Mouse (Mus musculus): ENCODE measurements around the gene Nlrc5. TPM values are rescaled to one million over a fixed set of nuclear protein-coding genes. Genes with fewer than 3 reads are reported as not detected.

The Nlrc5 gene
- polyA plus RNA-seq, 1 experiment from 2014 or later, result 0.45 TPM

DNA sequence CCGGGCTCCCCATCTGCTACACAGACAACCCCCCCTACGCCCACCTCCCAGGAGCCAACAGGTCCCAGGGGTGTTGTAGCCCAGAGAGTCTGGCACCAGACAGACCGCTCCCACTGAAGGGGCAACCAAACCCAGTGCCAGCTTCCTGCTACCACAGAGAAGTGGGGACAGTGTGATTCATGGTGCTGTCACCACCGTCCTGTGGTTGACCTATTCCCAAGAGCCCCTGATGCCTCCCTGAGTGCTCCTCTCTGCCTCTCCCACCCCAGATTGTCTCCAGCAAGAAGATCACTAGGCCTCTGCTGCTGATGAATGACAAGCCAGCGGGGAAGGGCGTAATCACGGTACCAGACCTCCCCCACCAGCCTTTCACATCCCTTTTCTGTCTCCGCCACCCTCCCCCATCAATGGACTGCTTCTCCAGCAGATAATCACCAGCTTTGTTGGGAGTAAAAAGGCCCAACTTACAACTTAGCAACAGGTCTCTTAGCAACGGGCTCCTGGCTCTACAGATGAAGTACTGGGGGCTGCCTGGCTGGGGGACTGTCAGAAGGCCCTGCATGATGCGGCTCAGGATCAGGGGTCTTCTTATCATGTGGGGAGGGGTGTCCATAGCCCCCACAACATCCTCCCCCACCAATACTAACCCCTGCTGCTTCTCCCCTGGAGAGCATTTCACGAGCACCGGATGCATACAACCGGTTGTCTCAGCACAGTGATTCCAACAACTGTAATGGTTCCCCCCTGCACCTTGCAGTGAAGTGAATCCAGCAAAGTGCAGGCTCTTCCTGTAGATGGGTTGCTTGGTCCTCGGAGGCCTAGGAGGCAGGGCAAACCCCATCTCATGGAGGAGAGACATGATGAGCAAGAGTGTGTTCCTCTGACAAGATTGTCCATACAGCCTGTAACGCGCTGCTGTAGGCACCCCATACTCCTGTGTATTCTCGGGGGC lies 117.6 kb downstream of the Nlrc5 start:
- H3K4me3 ChIP-seq (ENCODE audit: low read length), result no peak overlapping the region
- H3K9me3 ChIP-seq (ENCODE audit: control insufficient read depth, low read length), result no peaks in the 10 kb centered on the region
- ATAC-seq (ENCODE audit: low read depth), result no peak
- WGBS, result 58% methylated on average over 17 of the region's 17 CpGs
- no peak overlapping the region for H3K27ac ChIP-seq (ENCODE audit: low read length)
- H3K27me3 ChIP-seq (ENCODE audit: control insufficient read depth, insufficient read depth, low read depth, low read length), result no peaks in the 10 kb centered on the region
- H3K36me3 ChIP-seq (ENCODE audit: control insufficient read depth, insufficient read depth, low read length), result no peaks in the 10 kb centered on the region
- H3K4me2 ChIP-seq (ENCODE audit: low read depth, low read length), result no peak overlapping the region
- H3K9ac ChIP-seq (ENCODE audit: low read length), result no peak overlapping the region
- no peaks in the 10 kb centered on the region for H3K4me1 ChIP-seq (replicated peaks; ENCODE audit: control insufficient read depth, insufficient read depth, low read length)

DNA sequence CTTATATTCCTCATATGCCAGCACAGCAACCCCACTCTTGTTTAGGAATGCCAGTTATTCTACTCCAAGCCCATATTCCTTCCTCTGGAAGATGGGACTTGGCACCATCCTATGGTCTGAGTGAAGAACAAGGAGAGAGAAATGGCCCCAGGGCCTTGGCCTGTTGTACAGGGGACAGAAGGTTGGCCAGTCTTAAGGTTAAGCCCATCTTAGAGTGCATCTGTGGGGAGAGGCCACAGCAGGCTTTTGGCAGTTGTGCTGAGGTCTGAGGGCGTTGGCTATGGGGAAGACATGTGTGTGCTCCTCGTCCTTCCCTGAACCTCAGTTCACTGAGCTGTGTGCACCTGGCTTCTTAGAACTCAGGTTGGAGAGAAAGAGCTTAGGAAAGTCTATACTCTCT lies 118.5 kb downstream of the Nlrc5 start:
- Histone ChIP-seq H3K9me3 (ENCODE audit: control insufficient read depth, low read length) (no peaks in the 10 kb centered on the region), H3K27ac (ENCODE audit: low read length) (no peak overlapping the region), H3K4me1 (replicated peaks; ENCODE audit: control insufficient read depth, insufficient read depth, low read length) (no peaks in the 10 kb centered on the region), H3K9ac (ENCODE audit: low read length) (no peak overlapping the region), H3K4me3 (ENCODE audit: low read length) (no peak overlapping the region), H3K4me2 (ENCODE audit: low read depth, low read length) (no peak overlapping the region), H3K36me3 (ENCODE audit: control insufficient read depth, insufficient read depth, low read length) (no peaks in the 10 kb centered on the region), H3K27me3 (ENCODE audit: control insufficient read depth, insufficient read depth, low read depth, low read length) (no peaks in the 10 kb centered on the region)
- 83% methylated on average over 2 of the region's 2 CpGs for WGBS
- ATAC-seq (ENCODE audit: low read depth), result no peak

DNA sequence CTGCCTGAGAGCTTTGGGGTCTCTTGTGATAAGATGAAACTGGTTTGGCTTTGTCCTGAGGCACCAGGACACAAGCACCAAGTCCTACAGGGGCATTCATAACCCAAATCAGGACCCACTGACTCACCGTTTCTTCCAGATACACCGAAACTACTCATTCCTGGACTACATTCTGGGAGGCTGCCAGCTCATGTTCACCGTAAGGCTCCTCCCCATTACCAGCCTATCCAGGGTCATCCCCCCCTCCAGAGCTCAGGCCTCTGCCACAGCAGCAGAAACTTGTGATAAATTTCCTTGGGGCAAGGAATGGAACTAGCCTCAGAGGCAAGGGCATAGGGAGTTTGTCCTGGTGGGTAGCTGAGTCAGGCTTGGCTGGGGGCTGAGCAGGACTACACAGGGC lies 123.1 kb downstream of the Nlrc5 start:
- H3K4me3 ChIP-seq (ENCODE audit: low read length), result no peak overlapping the region
- ATAC-seq (ENCODE audit: low read depth), result no peak
- H3K9me3 ChIP-seq (ENCODE audit: control insufficient read depth, low read length), result no peaks in the 10 kb centered on the region
- H3K27ac ChIP-seq (ENCODE audit: low read length), result no peak overlapping the region
- 53% methylated on average over 3 of the region's 3 CpGs for whole genome bisulfite sequencing
- no peak overlapping the region for H3K4me2 ChIP-seq (ENCODE audit: low read depth, low read length)
- no peaks in the 10 kb centered on the region for H3K27me3 ChIP-seq (ENCODE audit: control insufficient read depth, insufficient read depth, low read depth, low read length)
- H3K4me1 ChIP-seq (replicated peaks; ENCODE audit: control insufficient read depth, insufficient read depth, low read length), result no peaks in the 10 kb centered on the region
- no peaks in the 10 kb centered on the region for H3K36me3 ChIP-seq (ENCODE audit: control insufficient read depth, insufficient read depth, low read length)
- H3K9ac ChIP-seq (ENCODE audit: low read length), result no peak overlapping the region

DNA sequence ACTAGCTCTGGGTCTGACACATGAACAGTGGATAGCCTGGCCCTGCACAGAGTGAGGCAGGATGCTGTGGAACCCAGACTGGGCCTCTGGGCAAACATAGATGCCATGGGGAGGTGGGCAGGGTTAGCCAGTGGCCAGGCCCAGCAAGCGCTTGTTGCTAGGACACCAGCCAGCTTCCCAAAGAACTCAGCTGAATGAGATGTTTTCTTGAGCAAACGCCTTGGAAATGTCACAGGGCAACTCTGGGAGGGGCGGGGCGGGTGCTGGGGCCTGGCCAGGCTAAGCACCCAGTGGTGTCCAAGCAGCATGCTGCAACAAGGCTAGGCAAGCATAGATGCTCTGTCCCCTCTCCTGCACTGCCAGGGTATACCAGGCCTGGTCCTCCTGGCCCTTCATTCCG lies 127.1 kb downstream of the Nlrc5 start:
- H3K4me1 ChIP-seq (replicated peaks; ENCODE audit: control insufficient read depth, insufficient read depth, low read length), result no peaks in the 10 kb centered on the region
- H3K36me3 ChIP-seq (ENCODE audit: control insufficient read depth, insufficient read depth, low read length), result no peaks in the 10 kb centered on the region
- no peaks in the 10 kb centered on the region for H3K9me3 ChIP-seq (ENCODE audit: control insufficient read depth, low read length)
- no peak; the same call in 1 of the 2 replicates for ATAC-seq (ENCODE audit: low read depth)
- 48% methylated on average over 5 of the region's 5 CpGs for WGBS
- no peaks in the 10 kb centered on the region for H3K27me3 ChIP-seq (ENCODE audit: control insufficient read depth, insufficient read depth, low read depth, low read length)
- no peak overlapping the region for H3K4me2 ChIP-seq (ENCODE audit: low read depth, low read length)
- H3K27ac ChIP-seq (ENCODE audit: low read length), result no peak overlapping the region
- H3K4me3 ChIP-seq (ENCODE audit: low read length), result no peak overlapping the region
- H3K9ac ChIP-seq (ENCODE audit: low read length), result no peak overlapping the region

DNA sequence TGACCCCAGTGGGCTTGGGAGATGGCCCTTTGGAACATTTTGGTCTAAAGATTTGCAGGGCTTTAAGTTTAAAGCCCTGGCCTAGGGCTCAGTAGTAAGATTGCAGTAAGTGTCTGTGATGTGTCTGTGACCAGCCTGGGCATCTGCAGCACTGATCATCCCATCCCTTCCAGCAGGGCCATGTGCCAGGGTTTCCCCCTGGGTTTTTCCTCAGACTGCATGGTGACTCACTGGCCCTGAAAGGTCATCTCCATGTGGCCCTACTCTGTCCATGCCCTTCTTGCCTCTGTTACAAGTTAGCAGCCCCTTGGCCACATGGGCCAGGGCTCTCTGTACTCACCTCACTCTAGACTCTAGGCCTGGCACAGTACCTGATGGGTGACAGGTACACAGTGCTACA lies 130.3 kb downstream of the Nlrc5 start:
- Histone ChIP-seq H3K27ac (ENCODE audit: low read length) (no peak overlapping the region), H3K4me1 (replicated peaks; ENCODE audit: control insufficient read depth, insufficient read depth, low read length) (no peaks in the 10 kb centered on the region), H3K36me3 (ENCODE audit: control insufficient read depth, insufficient read depth, low read length) (no peaks in the 10 kb centered on the region), H3K4me3 (ENCODE audit: low read length) (no peak overlapping the region), H3K4me2 (ENCODE audit: low read depth, low read length) (no peak overlapping the region), H3K27me3 (ENCODE audit: control insufficient read depth, insufficient read depth, low read depth, low read length) (no peaks in the 10 kb centered on the region), H3K9ac (ENCODE audit: low read length) (no peak overlapping the region), H3K9me3 (ENCODE audit: control insufficient read depth, low read length) (no peaks in the 10 kb centered on the region)
- ATAC-seq (ENCODE audit: low read depth), result no peak

DNA sequence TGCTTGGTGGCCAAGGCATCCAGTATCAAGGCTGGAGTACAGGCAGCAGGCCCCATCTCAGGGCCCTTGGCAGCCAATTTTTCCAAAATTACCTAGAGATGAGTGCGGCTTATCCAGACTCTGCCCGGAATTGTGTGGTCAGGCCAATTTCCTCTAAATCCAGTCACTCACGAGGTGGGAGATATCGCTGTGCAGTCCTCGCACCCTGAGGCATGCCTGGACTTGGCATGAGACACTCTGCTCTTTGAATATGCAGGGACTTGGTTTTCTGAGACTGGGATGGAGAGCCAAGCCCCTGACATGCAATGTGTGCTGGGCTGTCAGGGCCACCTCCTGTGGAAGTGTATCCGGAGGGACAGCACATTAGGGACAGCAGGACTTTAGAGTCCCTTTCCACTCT lies 131.9 kb downstream of the Nlrc5 start:
- no peak for ATAC-seq (ENCODE audit: low read depth)
- H3K4me2 ChIP-seq (ENCODE audit: low read depth, low read length), result no peak overlapping the region

DNA sequence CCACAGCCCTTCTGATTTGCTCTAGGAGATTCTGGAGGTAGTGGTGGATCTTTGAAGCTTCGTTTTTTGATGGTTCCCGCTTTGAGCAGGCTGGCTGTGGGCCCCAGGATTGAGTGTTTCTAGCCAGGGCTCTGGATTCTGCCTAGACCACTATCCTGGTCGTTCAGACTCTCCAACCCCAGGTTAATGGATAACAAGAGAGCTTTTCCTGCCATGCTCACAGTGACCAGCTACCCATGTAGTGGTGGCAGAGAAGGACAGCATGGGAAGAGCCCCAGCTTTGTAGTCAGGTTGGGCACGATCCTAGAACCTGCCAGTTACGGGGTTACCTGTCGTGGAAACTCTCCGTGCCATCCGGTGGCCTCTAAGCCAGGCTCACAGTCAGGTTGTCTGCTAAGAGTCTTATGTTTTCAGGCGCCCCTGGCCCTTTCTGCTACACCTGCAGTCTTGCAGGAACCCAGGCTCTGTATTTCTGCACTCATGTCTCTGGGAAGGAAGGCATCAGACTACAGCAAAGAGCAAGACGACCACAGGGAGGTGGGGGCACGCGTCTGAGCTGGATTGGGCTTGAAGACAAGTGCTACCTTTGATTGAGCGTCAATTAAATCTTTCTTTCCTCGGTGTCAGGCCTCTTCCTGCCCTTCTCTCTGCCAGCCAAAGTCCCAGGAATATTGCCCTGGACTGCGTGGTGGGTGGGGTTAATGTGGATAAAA lies 132.4 kb downstream of the Nlrc5 start:
- Histone ChIP-seq H3K9ac (ENCODE audit: low read length) (no peak overlapping the region), H3K4me3 (ENCODE audit: low read length) (no peak overlapping the region), H3K4me1 (replicated peaks; ENCODE audit: control insufficient read depth, insufficient read depth, low read length) (no peaks in the 10 kb centered on the region), H3K9me3 (ENCODE audit: control insufficient read depth, low read length) (no peaks in the 10 kb centered on the region), H3K27ac (ENCODE audit: low read length) (no peak overlapping the region), H3K4me2 (ENCODE audit: low read depth, low read length) (no peak overlapping the region), H3K36me3 (ENCODE audit: control insufficient read depth, insufficient read depth, low read length) (no peaks in the 10 kb centered on the region), H3K27me3 (ENCODE audit: control insufficient read depth, insufficient read depth, low read depth, low read length) (no peaks in the 10 kb centered on the region)
- ATAC-seq (ENCODE audit: low read depth), result no peak
- 47% methylated on average over 15 of the region's 15 CpGs for WGBS

More for the DNA sequence above, 131.9 kb downstream of the Nlrc5 start:
- Histone ChIP-seq H3K4me1 (replicated peaks; ENCODE audit: control insufficient read depth, insufficient read depth, low read length) (no peaks in the 10 kb centered on the region), H3K27me3 (ENCODE audit: control insufficient read depth, insufficient read depth, low read depth, low read length) (no peaks in the 10 kb centered on the region), H3K9ac (ENCODE audit: low read length) (no peak overlapping the region), H3K36me3 (ENCODE audit: control insufficient read depth, insufficient read depth, low read length) (no peaks in the 10 kb centered on the region), H3K9me3 (ENCODE audit: control insufficient read depth, low read length) (no peaks in the 10 kb centered on the region), H3K27ac (ENCODE audit: low read length) (no peak overlapping the region), H3K4me3 (ENCODE audit: low read length) (no peak overlapping the region)
- 66% methylated on average over 6 of the region's 6 CpGs for whole genome bisulfite sequencing

DNA sequence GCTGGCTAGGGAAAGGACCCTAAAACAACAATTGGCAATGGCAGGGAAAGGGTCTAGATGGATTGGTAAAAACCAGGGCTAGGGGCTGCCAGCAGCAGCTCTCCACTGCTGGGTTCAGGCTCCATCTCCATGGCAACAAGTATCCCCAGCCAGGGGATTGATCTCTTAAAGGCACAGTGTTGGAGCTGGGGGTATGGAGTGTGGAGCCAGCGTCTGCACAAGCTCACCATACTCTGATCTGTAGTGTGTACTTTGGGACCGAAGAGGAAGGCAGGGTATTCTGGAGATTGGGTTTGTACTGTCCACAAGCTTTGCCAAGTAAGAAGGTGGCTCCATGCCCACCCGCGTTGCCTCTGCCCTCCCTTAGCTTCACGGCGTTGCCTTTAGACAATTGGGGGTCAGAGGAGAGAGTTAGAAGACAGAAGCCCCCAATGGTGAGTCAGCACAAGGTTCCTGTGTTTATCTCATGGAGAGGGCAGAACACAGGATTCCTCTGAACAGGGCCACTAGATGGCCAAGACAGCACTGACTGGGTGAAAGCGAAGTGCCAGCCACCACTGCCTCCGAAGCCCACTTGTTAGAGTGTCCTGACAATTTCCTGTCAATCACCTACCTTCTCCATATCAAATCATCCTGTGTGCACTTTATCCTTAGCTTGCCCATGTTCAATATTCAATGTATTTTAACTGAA lies 133.1 kb downstream of the Nlrc5 start:
- H3K27me3 ChIP-seq (ENCODE audit: control insufficient read depth, insufficient read depth, low read depth, low read length), result no peaks in the 10 kb centered on the region
- H3K9me3 ChIP-seq (ENCODE audit: control insufficient read depth, low read length), result no peaks in the 10 kb centered on the region
- no peak overlapping the region for H3K4me3 ChIP-seq (ENCODE audit: low read length)
- no peak overlapping the region for H3K27ac ChIP-seq (ENCODE audit: low read length)
- H3K4me1 ChIP-seq (replicated peaks; ENCODE audit: control insufficient read depth, insufficient read depth, low read length), result no peaks in the 10 kb centered on the region
- no peak overlapping the region for H3K4me2 ChIP-seq (ENCODE audit: low read depth, low read length)
- 64% methylated on average over 8 of the region's 8 CpGs for WGBS
- no peak overlapping the region for H3K9ac ChIP-seq (ENCODE audit: low read length)
- H3K36me3 ChIP-seq (ENCODE audit: control insufficient read depth, insufficient read depth, low read length), result no peaks in the 10 kb centered on the region
- no peak for ATAC-seq (ENCODE audit: low read depth)

DNA sequence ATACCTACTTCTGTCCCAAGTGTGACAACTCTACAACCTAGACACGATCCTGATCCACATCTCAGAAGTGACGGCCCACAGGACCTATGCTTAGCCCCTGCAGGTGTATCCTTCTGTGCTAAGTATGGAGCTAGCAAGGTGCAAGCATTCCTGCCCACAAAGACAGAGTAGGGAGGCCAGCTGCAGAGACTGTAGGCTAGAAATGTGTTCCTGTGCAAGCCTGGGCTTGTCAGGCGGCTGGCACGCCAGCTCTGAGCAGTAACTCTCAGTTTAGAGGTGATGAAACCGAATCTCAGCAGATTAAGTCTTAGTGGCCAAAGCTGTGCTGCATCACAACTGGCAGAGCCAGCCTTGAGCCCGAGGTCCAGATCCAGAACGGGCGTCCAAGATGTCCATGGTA lies 133.9 kb downstream of the Nlrc5 start:
- no peak for ATAC-seq (ENCODE audit: low read depth)

More for the DNA sequence above, 133.9 kb downstream of the Nlrc5 start:
- no peak overlapping the region for H3K27ac ChIP-seq (ENCODE audit: low read length)
- H3K36me3 ChIP-seq (ENCODE audit: control insufficient read depth, insufficient read depth, low read length), result no peaks in the 10 kb centered on the region; the same call in 1 of the 2 replicates
- no peaks in the 10 kb centered on the region for H3K27me3 ChIP-seq (ENCODE audit: control insufficient read depth, insufficient read depth, low read depth, low read length)
- H3K9me3 ChIP-seq (ENCODE audit: control insufficient read depth, low read length), result no peaks in the 10 kb centered on the region
- no peak overlapping the region for H3K4me3 ChIP-seq (ENCODE audit: low read length)
- H3K4me1 ChIP-seq (replicated peaks; ENCODE audit: control insufficient read depth, insufficient read depth, low read length), result no peaks in the 10 kb centered on the region
- WGBS, result 79% methylated on average over 8 of the region's 8 CpGs
- no peak overlapping the region for H3K9ac ChIP-seq (ENCODE audit: low read length)
- H3K4me2 ChIP-seq (ENCODE audit: low read depth, low read length), result no peak overlapping the region
